Mouse (Mus musculus): ENCODE measurements around the gene Slc12a8.
"Not testable (repeated sequence)": the region's sequence is repeated elsewhere in the genome, so short reads cannot be mapped to it uniquely, and the experiment has no call there.

The Slc12a8 gene

DNA sequence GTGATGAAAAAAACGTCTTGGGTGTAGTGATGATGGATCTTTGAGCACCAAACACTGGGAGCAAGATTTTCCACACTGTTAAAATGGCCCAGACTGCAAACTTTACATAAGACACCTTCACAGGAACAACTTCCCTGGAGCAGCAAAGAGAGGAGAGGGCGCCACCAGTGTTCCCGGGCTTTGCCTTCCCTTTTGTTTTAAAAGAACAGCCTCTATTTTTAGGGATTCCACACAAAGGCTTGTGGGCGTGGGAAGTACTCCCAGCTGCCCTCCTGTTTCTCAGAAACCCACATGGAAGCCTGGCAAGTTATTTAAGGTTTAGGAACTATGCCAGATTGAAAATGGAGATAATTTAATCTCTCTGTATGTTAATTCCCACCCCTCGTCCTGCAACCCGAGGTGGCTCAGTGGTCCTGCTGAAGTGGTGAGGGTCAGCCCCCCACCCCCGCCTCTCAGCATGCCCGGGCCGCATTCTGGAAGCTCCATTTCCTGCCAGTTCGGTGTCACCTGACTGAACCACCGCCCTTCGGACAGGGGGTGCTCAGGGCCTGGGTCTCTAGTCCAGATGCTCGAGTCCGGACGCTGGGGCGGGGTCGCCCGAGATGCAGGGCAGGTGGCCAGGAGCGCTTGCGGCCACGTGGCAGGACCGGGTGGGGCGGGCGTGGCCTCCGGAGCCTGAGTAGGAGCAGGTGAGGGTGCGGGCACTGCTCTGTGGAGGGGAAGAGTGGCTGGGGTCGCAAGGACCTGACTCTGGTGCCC lies at the start of gene Slc12a8:
TSS of gene Slc12a8 (plus strand) at position 522 of the 759 bp plus-strand sequence.
- DNase-seq (ENCODE audit: low read depth, low spot score) = no peak

DNA sequence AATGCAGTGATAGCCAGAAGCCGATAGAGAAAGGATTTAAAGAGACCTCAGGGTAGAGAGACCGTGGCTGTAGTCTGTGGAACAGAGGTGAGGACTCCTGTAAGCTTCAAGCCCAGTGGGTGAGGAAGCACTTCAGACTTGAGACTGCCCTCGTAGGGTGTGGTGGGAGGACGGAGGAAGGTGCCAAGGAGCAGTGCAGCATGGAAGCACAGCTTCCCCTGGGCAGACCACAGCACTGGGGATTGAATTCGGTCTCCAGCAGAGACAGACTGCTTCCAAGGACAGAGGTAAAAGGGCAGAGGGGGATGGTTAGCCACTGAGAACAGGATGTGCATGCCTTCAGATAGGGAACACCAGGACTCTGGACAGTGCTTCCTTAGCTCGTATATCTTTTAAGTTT lies 49.7 kb upstream of the Slc12a8 start:
- DNase-seq (ENCODE audit: low read depth, low spot score) = no peak

DNA sequence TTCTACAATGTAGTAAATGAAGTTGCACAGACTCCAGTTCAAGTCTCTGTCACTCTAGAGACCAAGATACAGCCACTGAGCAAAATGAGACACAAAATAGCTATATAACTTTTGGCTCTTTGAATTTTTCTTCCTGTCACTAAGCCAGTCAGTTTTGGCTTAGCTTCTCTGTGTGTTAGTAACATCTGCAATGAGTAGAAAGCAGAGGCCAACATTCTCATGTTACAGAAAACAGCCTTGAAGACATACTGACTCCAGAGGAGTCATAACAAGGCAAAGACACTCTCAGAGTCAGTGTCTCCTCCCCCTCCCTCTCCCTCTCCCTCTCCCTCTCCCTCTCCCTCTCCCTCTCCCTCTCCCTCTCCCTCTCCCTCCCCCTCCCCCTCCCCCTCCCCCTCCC lies 47.2 kb upstream of the Slc12a8 start:
- DNase-seq (ENCODE audit: low read depth, low spot score) = no peak

DNA sequence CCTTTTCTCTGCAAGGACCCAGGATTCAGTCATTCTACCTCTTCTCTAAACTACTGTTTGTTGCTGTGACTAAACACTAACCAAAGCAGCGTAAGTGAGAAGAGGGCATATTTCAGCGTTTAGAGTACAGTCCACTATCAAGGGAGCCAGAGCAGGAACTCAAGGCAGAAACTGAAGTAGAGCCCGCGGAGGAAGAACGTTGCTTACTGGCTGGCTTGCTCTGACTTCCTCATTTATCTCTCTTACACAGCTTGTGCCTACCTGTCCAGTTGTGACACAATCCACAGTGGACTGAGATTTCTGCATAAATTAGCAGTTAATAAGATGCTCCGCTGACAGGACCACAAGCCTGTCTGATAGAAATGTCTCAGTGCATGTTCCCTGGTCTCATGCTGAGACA lies 42.7 kb upstream of the Slc12a8 start:
- no peak for DNase-seq (ENCODE audit: low read depth, low spot score)

DNA sequence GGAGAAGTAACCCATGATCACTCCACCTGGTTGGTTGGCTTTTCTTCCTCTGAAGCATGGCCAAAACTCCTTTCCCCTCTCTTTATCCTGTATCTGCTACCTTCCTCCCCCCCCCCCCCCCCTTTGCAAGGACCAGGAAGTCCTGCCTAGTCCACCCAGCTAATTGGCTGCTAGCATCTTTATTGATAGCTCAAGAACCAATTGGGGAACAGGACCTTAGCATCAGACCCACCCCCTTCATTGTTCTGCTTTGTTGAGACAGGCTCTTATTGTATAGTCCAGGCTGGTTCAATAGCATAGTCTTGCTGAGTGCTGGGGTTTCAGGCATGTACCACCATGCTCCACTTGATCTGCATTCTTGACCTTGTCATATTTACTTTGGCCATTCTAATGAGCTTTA lies 37.2 kb upstream of the Slc12a8 start:
- DNase-seq (ENCODE audit: low read depth, low spot score) = no peak

DNA sequence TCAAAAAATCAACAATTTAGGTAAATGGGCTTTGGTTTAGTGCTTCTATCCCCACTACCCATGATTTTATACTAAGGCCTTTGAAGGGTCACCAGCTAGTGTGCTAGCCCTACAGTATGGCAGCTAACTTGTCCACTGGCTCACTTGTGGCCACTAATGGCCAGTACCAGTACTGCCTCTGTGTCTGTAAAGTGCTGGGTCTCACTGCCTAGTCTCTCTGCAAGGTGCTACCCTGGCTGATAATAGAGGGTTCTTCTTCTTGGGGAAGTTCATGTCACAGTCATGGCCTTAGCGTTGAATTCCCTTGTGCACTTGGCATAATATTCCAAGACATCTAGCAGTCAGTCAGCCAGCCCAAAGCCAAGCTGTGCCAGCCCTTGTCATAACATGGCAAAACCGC lies 36.0 kb upstream of the Slc12a8 start:
- no peak for DNase-seq (ENCODE audit: low read depth, low spot score)

DNA sequence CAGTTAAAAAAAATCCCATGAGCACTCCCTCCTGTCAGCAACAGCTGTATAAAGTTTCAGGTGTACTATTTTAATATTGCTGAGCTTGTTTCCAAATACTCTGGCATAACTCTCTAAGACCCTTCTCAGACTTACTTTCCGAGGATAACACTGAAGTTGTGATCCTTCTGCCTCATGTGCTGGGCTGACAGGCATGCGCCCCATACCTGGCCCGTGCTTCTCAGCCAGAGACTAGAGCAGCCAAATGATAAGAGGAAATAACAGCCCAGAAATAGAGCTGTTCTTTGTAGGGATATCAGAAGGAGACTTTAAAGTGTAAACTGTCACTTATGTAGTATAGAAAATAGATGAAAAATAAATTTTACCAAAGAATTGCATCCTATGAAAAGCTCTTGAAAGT lies 34.8 kb upstream of the Slc12a8 start:
- no peak for DNase-seq (ENCODE audit: low read depth, low spot score)

DNA sequence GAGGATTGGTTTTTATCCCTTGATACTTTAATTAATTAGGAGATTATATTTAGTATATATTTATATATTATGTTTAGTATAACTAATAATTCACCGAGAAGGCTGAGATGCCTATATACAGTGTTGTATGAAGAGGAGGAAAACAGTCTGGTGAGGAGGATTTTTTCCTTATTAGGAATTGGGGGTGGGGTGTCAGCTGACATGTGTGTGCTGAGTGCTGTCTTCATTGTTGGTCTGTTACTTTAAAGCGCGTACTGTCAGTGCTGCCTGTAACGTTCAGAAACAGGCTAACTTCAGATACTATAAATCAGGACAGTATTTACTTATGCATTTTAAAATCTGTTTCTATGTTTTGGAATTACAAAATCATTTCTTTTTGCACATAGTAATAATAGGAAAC lies 29.4 kb upstream of the Slc12a8 start:
- no peak for DNase-seq (ENCODE audit: low read depth, low spot score)

DNA sequence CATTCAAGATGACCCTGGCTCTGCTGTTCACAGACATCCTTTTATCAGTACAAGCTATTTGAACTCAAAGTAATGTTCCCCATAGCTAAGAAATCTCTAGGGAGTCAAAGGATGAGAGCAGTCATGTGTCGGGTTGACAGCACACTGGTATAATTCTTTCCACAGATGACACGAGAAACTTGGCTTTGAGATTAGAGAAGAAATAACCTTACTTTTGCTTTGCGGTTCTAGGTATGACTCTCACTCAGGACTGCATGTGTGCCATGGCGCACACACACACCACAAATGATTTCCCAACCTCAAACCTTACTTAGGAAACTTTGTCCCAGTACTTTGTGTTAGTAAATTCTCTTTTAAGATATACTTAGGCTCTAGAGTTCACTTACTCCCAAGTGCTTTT lies 22.8 kb upstream of the Slc12a8 start:
- DNase-seq (ENCODE audit: low read depth, low spot score) = no peak

DNA sequence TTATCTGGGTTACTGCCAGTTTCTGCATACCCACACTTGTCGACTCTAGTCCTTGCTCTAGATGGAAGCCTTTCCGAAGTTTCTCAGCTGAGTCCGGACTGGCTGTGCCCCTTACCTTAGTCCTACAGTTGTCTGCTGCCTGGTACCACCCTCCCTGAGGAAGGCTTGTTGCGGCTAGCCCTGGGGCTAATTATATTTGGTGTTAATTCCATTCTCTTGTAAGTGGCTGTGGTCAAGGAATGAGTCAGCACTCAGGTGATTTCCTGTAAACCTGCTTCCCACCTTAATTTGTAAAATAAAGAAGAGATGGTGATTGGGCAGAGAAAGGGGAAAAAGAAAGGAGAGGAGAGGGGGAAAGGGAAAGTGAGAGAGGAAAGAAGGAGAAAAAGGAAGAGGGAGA lies 9.0 kb upstream of the Slc12a8 start:
- DNase-seq (ENCODE audit: low read depth, low spot score) = no peak

DNA sequence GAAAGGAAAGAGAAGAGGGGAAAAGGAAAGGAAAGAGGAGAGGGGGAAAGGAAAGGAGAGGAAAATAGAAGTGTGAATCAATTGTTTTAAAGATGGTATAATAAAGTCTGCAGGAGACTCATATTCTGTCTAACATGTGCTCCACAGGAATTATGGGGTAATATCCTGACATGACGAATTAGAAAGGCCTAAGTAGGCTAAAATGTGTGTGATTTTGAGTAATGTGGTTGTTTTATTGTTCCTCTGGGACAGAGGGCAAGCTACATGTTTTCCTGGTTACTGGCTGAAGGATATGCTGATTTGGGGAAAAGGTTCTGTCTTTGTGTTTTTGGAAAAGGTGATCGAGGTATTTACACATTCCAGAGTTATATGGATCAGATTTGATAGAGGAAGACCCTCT lies 7.9 kb upstream of the Slc12a8 start:
- DNase-seq (ENCODE audit: low read depth, low spot score) = not testable (repeated sequence)

DNA sequence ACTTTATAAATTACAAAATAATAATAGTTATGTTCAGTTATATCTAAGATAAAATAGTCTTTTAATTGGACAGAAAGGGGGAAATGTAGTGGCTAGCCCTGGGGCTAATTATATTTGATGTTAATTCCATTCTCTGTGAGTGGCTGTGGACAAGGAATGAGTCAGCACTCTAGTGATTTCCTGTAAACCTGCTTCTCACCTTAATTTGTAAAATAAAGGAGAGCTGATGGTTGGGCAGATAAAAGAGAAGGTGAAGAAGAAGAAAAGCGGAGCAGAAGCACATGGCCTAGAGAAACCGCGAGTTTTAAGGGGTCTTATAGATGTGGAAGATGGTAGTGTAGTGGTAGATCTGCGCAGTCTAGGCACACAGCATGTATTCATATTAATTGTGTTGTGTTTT lies 6.3 kb upstream of the Slc12a8 start:
- DNase-seq (ENCODE audit: low read depth, low spot score) = not testable (repeated sequence)

DNA sequence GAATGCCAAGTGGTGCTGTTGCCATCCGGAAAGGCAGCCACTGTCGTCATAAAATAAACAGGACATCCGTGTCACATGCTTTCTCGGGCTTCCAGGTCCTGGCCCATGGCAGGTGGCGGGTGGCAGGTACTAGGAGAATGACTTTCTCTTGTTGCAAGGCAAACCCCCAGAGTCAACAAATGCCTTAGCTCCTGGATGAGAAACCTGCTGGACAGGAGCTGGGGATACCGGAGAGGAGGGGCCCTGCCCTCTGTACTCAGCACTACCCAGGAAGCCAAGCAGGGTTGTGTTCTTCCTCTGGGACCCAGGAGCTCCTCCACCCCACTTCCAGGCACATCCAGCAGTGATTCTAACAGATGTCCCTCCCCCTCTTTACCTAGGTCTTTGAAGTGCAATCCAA lies 4.6 kb upstream of the Slc12a8 start:
- DNase-seq (ENCODE audit: low read depth, low spot score) = no peak

DNA sequence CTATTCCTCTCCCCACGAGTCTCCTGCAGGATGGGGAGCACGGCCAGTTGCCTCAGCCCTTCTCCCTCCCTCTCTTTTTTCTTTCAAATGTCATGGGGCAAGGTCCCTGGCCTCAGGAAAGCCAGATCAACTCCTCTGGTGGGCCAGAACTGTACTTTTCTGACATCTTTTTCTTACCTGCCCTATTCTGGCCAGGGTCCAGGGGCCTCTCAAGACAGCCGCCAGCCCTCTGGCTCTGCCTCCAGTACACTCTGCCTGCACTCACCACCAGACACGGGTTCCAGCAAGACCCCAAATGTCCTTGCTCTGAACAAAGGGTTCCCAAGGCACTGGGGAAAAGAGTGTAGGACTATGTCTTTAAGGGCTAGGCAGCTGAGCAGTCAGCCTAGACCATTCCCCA lies 499 bp downstream of the Slc12a8 start:
- no peak for DNase-seq (ENCODE audit: low read depth, low spot score)

DNA sequence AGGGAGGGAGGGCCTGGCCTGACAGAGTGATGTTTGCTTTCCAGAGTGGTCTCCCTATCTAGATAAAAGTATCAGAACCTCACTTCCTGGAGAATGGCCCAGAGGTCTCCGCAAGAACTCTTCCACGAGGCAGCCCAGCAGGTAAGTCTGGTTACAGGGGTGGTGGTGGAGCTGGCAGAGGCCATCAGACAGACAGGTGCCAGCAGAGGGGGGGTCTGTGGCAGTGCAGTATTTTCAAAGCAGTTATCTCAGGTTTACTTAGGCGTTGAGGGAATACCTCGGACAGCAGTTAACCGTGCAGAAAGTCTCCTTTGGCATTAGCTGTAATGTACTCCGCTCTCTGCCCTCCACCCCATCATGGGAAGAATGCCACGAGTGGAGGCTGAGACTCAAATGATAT lies 1.1 kb downstream of the Slc12a8 start:
- DNase-seq (ENCODE audit: low read depth, low spot score) = no peak

DNA sequence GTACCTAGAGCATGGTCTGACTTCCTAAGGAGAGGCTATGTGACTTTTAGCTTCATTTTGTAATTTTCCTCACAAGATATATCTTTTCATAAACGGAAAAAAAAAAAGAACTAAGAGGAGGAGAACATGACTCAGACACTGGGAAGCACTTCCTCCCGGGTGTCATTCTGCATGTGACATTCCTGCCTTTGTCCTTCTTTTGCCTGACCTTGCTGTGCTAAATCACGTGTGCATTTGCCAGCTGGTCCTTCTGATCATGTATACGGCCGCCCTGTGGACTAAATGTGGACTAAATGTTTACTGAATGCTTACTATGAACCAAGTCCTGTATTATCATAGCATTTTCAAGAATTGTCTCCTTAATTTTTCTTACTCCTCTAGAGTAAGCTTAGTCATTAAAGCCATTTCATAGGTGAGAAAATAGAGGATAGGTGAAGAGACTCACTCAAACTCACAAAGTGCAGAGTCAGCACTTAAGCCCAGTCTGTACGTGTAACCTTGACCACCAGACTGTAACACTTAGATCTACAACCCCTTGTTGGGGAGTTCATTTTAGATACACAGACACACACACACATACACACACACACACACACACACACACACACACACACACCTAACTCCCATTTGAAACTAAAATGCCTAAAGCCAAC lies 2.9 kb downstream of the Slc12a8 start:
- DNase-seq (ENCODE audit: low read depth, low spot score) = no peak

DNA sequence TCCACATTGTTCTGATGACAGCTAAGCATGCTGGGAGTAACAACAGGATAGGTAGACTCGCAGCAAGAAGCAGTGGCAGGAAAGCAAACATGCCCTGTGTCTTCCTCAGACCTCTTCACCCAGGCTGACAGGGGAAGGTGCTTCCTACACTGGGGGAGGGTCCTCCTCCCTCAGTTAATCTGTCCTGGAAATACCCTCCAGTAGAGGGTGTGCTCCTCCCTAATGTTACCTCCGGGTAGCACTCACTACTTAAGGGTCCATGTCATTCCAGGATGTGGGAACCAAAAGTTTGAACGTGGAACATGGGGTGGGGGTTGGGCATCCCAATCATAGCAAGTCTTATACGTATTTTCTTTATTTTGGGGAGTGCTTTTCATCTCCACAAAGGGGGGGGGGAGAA lies 5.4 kb downstream of the Slc12a8 start:
- DNase-seq (ENCODE audit: low read depth, low spot score) = no peak

DNA sequence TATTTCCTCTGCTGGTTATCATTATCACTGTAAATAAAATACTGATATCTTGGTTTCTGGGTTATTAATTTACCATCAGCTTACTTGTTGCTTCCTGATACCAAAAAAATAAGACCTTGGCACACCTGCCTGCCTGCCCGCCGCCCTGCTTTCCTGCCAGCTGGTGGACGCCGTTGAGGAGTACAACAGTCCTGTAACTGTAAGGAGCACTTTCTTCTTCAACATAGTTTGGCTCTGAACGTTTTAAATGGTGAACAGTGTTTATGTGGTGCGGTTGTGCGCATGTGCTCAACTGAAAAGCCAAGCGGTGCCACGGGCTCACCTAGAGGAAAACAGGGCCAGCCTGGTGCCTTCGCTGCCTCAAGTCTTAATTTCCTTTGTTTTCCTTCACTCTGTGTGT lies 6.4 kb downstream of the Slc12a8 start:
- DNase-seq (ENCODE audit: low read depth, low spot score) = no peak

DNA sequence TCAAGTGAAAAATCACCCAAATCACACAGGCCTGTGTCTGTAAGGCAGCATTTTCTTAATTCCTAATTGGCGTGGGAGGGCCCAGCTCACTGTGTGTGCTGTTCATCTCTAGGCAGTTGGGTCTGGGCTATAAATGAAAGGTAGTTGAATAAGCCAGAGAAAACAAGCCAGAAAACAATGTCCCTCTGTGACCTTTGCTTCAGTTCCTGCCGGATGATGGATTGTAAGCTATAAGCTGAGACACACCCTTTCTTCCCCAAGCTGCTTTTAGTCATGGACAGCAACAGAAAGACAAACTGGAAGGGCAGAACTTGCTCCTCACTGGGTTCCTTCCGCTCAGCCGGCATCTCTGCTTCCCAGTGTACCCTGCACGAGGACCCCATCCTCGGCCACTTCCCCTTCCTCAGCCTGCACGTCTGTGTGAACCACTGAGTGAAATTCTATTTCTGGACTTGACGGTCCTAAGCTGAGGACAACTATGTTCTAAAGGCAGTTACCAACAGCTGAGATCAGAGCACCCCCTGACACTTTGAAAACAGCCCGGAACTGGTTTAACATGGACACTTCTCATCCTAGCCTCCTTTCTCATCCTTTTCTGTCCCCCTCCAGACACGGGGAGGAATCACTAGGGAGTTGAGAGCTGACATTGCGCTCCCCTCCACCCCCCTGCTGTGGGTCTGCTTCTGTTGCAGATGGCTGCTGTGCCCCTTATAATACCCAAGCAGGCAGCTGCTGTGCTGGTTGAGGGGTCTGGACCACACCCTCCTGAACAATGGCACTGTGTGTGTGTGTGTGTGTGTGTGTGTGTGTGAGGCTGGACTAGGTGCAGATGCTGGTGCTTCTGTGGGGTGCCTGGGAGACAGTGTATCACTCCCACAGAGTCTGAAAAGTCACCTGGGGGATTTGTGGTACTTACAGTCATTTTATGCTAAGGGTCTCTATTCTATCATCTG lies 12.7 kb downstream of the Slc12a8 start:
- DNase-seq (ENCODE audit: low read depth, low spot score) = no peak

DNA sequence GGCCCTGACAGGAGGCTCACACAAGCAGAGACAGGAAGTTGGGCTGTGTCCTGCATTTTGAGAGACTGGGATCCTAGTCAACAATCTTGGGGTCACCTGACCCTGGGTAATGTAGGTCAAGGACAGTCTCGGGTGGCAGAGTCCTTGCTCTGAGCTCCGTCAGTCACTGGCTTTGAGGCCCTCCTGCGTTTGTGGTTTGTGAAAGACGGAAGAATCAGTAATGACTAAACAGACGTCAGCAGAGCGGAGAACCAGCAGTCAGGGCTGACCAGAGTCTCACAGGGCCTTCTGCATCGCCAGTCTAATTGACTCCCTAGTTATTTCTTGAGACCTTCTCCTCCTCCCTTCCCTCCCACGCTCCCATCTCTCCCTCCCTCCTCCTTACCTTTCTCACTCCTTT lies 14.1 kb downstream of the Slc12a8 start:
- DNase-seq (ENCODE audit: low read depth, low spot score) = no peak

DNA sequence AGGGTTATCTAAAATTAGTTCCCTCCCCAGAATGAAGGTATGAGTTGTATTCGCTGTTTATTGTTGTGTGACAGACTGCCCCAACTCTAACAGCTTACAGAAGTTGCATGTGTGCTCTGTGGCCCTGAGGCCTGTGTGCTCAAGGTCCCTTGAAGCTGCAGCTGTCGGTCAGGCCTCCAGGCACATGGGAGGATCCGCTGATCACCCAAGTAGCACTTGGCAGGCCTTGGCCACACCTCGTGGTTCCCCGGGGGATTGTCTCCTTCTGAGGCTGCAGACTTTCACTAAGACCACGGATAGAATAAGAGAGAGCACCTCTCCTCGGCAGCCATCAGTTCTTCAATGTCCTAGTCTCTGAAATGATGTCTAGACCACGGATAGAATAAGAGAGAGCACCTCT lies 19.3 kb downstream of the Slc12a8 start:
- no peak for DNase-seq (ENCODE audit: low read depth, low spot score)

DNA sequence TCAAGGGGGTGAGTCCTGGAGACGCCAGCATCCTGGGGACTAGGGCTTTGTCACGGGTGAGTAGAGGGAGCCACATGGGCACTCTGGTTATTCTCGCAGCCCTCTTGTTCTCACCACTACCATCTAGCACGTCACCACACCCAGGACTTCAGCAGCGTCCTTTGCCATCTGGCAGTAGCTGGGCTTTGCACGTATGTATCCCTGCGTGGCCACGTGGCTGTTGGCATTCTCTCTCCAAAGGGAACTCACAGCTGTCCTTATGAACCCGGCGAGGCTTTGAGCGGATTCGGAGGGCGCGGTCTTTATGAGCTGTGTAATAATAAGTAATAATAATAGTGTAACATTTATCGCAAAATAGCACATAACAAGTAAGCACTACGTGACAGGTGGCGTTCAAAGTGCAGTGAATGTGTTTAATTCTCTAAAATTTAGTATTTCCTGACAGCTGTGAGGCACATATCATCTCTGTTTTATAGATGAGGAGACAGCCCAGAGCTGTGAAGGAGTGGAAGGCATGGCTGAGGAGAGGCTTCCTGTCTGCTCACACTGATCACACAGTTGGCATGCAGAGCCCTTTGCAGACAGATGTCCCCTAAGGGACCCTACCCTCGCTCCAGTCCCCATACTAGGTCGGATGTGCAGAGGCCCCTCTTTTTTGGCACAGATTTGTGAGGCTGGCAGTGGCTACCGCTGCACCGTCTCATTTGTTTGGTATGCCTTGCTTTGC lies 20.5 kb downstream of the Slc12a8 start:
- no peak for DNase-seq (ENCODE audit: low read depth, low spot score)
